8 mouse cellular contexts compared by ENCODE assay signal in the genomic region with DNA sequence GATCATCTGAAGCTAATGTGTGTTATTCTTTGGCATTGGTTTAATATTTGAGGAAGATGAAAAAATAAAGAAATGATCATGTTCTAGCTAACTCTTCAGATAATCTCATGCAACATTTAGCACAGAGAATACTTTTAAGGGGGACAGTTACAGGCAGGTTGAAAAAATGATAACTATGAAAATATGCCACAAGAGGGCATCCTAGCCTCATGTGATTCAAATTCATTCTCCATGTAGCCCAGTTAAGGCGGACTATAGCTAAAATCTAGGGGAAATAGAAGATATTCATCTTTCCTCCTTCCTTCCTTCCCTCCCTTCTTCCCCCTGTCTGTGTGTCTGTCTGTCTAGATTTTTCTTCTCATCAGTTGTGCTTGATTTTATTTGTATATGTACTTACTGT. TPM values are rescaled to one million over a fixed set of nuclear protein-coding genes. Genes with fewer than 3 reads are reported as not detected.
DNase-seq lines count a peak whose midpoint lies in the region; TF ChIP-seq lines count a peak whose summit lies in the region.
"Had no signal": no experiment of that assay in that cellular context is flagged by ENCODE, and none has a peak within 500 bp of the region (broad histone marks: within the 10 kb centered on the region; RNA-seq: fewer than 3 reads in every experiment).

No protein-coding gene starts in this region.

- peaks cover 38% of the 10 kb centered on the region for H3K9me3 ChIP-seq in E14TG2a.4 (ENCODE audit: low read length)
- H3K9me3 ChIP-seq: embryonic facial prominence, embryonic 12.5 days had no signal

- no peaks in the 10 kb centered on the region for H3K36me3 ChIP-seq in E14TG2a.4 (ENCODE audit: insufficient read depth, low read length)
- H3K36me3 ChIP-seq: embryonic facial prominence, embryonic 12.5 days had no signal

- DNase-seq in layer of hippocampus, adult 11-12 months (ENCODE audit: low spot score) = peak; percentile 51
- DNase-seq in layer of hippocampus, adult 8-10 months (ENCODE audit: low spot score in 2 of 2) = no peak
- DNase-seq in adipocyte (ENCODE audit: low spot score) = peak; percentile 65
- DNase-seq in left cerebral cortex, postnatal 25 days (ENCODE audit: low spot score in 2 of 2) = peak; percentile 52 to 73
- DNase-seq in urinary bladder, postnatal 14 days (ENCODE audit: low spot score) = no peak
- DNase-seq in frontal cortex, postnatal 10 days (ENCODE audit: low spot score in 2 of 2) = no peak

- no peaks in the 10 kb centered on the region for H3K4me1 ChIP-seq in E14TG2a.4 (replicated peaks; ENCODE audit: low read depth, low read length)
- H3K4me1 ChIP-seq: embryonic facial prominence, embryonic 12.5 days had no signal

- intact Hi-C loops in left cerebral cortex, postnatal 25 days (cut with DNase I) = loop anchor here (1.0 to 5.0 kb wide), 2 partner anchors 474 to 622 kb away; a partner anchor contains a TSS

- no peaks in the 10 kb centered on the region for H3K27me3 ChIP-seq in E14TG2a.4 (ENCODE audit: insufficient read depth, low read length)
- H3K27me3 ChIP-seq: embryonic facial prominence, embryonic 12.5 days had no signal

- no peak overlapping the region for H3K4me3 ChIP-seq in E14TG2a.4 (replicated peaks; ENCODE audit: low read length)
- H3K4me3 ChIP-seq: embryonic facial prominence, embryonic 12.5 days had no signal

- 0 out of 2 replicates have a peak, but pooled peaks have one; percentile 3 for TF ChIP-seq CTCF in E14TG2a.4 (conservative IDR thresholded peaks at IDR 0.05; ENCODE audit: low read length)

RNA-seq across cellular contexts. Expression of a gene that starts 17.6 kb away (rescaled TPM):
- total RNA-seq in layer of hippocampus, adult 8-10 months (2022) = 1 to 10 TPM; 6.6 to 7.5 (median 7.1) TPM
- total RNA-seq in left cerebral cortex, postnatal 25 days (2021) = 1 to 10 TPM; 7.0 to 8.0 TPM

RNA-seq across cellular contexts. Expression of a gene that starts 21.9 kb away (rescaled TPM):
- total RNA-seq in layer of hippocampus, adult 8-10 months (2022) = 100 to 1,000 TPM in 2 of 4 experiments, 10 to 100 TPM in 2; 75.7 to 112 (median 99.1) TPM
- 100 to 1,000 TPM; 106 to 111 TPM for total RNA-seq in left cerebral cortex, postnatal 25 days (2021)

Comparison
In these comparisons a context has a peak if more than half of its experiments do, and no peak if none do; other contexts are left out.
1. DNase-seq: peak in layer of hippocampus, adult 11-12 months (single experiment), adipocyte (single experiment) and left cerebral cortex, postnatal 25 days (2 of 2); none in layer of hippocampus, adult 8-10 months (0 of 2), urinary bladder, postnatal 14 days (single experiment) and frontal cortex, postnatal 10 days (0 of 2).